Mouse (Mus musculus) liver, postnatal 0 days (tissue): ENCODE data around the gene Sertad4. TPM values are rescaled to one million over a fixed set of nuclear protein-coding genes. Genes with fewer than 3 reads are reported as not detected.

ENCODE experiments used
- ATAC-seq: fragments of 200-750 bp; cut with Nextera tagmentation; 2 replicates; pipeline ENCODE4 v1.8.0; 2017; ENCODE audit warnings: mild to moderate bottlenecking, moderate library complexity
- DNase-seq: peaks from one replicate; pipeline ENCODE4 v3.0.0-alpha.2; 2016
- H3K27ac ChIP-seq: fragments of 300-500 bp; sonication (generic); 2 replicates; pipeline ENCODE4 v1.5.1; 2014; ENCODE audit warnings: antibody characterized with exemption, moderate library complexity, mild to moderate bottlenecking, low read depth
- H3K27me3 ChIP-seq: fragments of 300-500 bp; sonication (generic); 2 replicates; pipeline ENCODE4 v1.6.1; 2014; ENCODE audit warnings: low read length, control low read depth, mixed read lengths; ENCODE audit not compliant: insufficient read depth
- H3K36me3 ChIP-seq: fragments of 300-500 bp; sonication (generic); replicated peaks from 2 replicates; pipeline ENCODE4 v1.6.1; 2014; ENCODE audit warnings: mild to moderate bottlenecking, control low read depth, low read length, moderate library complexity, mixed read lengths; ENCODE audit not compliant: insufficient read depth
- H3K4me1 ChIP-seq: fragments of 300-500 bp; sonication (generic); 2 replicates; pipeline ENCODE4 v1.6.1; 2014; ENCODE audit warnings: antibody characterized with exemption, mild to moderate bottlenecking, control low read depth; ENCODE audit not compliant: insufficient read depth
- H3K4me2 ChIP-seq: fragments of 300-500 bp; sonication (generic); 2 replicates; pipeline ENCODE4 v1.6.1; 2014; ENCODE audit warnings: low read depth, mild to moderate bottlenecking, low read length, moderate library complexity, mixed read lengths
- H3K4me3 ChIP-seq: fragments of 300-500 bp; sonication (generic); 2 replicates; pipeline ENCODE4 v1.5.1; 2014; ENCODE audit warnings: low read depth, low read length
- H3K9ac ChIP-seq: fragments of 300-500 bp; sonication (generic); replicated peaks from 2 replicates; pipeline ENCODE4 v1.6.1; 2014; ENCODE audit warnings: mild to moderate bottlenecking, moderate library complexity
- H3K9me3 ChIP-seq: fragments of 300-500 bp; sonication (generic); 2 replicates; pipeline ENCODE4 v1.6.1; 2016; ENCODE audit warnings: mild to moderate bottlenecking, control low read depth, low read length, mixed read lengths
- CTCF ChIP-seq: sonication (generic); IDR thresholded peaks from 2 replicates; pipeline ENCODE4 v1.5.1; 2016; ENCODE audit warnings: antibody characterized with exemption, low read depth
- EP300 ChIP-seq: IDR thresholded peaks from 2 replicates; pipeline ENCODE4 v1.6.1; 2016; ENCODE audit warnings: antibody characterized with exemption, low read depth, mild to moderate bottlenecking
- WGBS: fragments of 180-500 bp; shearing (Covaris S2); extraction: QIAGEN DNeasy Blood & Tissue Kit; methylation state at CpG from one replicate; pipeline ENCODE4 v1.1.7; 2014; ENCODE audit not compliant: insufficient replicate concordance; 5-methylcytosine and 5-hydroxymethylcytosine counted together
- polyA plus RNA-seq: library from polyadenylated mRNA; unstranded; fragments of >200 nt; fragmentation: Nextera tagmentation; extraction: Ambion mirVana; gene quantifications from 2 replicates; pipeline ENCODE4 v1.2.1, GENCODE M21; 2015

Sertad4 gene
- polyA plus RNA-seq, 1 experiment from 2014 or later = 0.28 TPM

GRCm38 (mm10) chr1:192797011-192797274 lies 58.6 kb downstream of the Sertad4 start:
- no peak overlapping the region for H3K27ac ChIP-seq
- peaks cover 2% of the 10 kb centered on the region; the same call in 1 of the 2 replicates for H3K4me1 ChIP-seq
- no peak overlapping the region for H3K4me2 ChIP-seq
- no peak for ATAC-seq
- 51% methylated on average over 3 of the region's 3 CpGs for WGBS
- H3K36me3 ChIP-seq = no peaks in the 10 kb centered on the region
- DNase-seq = no peak
- no peak overlapping the region for H3K9ac ChIP-seq
- H3K9me3 ChIP-seq = no peaks in the 10 kb centered on the region; the same call in 1 of the 2 replicates
- H3K4me3 ChIP-seq = no peak overlapping the region
- TF ChIP-seq EP300 = no peak
- TF ChIP-seq CTCF = no peak
- H3K27me3 ChIP-seq = no peaks in the 10 kb centered on the region

GRCm38 (mm10) chr1:192796201-192797010 lies 59.1 kb downstream of the Sertad4 start:
- WGBS = 41% methylated on average over 10 of the region's 21 CpGs
- Histone ChIP-seq H3K9me3 (no peaks in the 10 kb centered on the region; the same call in 1 of the 2 replicates), H3K4me2 (no peak overlapping the region), H3K36me3 (no peaks in the 10 kb centered on the region), H3K9ac (no peak overlapping the region), H3K4me1 (peaks cover 2% of the 10 kb centered on the region; the same call in 1 of the 2 replicates), H3K27ac (no peak overlapping the region), H3K27me3 (no peaks in the 10 kb centered on the region), H3K4me3 (no peak overlapping the region)
- TF ChIP-seq CTCF (no peak), EP300 (no peak)
- DNase-seq (no peak), ATAC-seq (no peak)

- H3K27me3 ChIP-seq = no peaks in the 10 kb centered on the region
- H3K27ac ChIP-seq = no peak overlapping the region
- H3K4me2 ChIP-seq = no peak overlapping the region
- 65% methylated on average over 8 of the region's 9 CpGs for WGBS
- H3K9me3 ChIP-seq = no peaks in the 10 kb centered on the region; the same call in 1 of the 2 replicates
- H3K4me3 ChIP-seq = no peak overlapping the region
- ATAC-seq (peak; percentile 82), DNase-seq (peak; percentile 69)
- peaks cover 2% of the 10 kb centered on the region; the same call in 1 of the 2 replicates for H3K4me1 ChIP-seq
- no peaks in the 10 kb centered on the region for H3K36me3 ChIP-seq
- H3K9ac ChIP-seq = no peak overlapping the region
- TF ChIP-seq CTCF (no peak), EP300 (no peak)
These were observed 60.4 kb downstream of the Sertad4 start for GRCm38 (mm10) chr1:192794957-192795745.

Other genes with a start within 250 kb of the Sertad4 start
- 0.76 and 1.1 TPM in 2 replicates for gene Hhat, start 84.5 kb downstream of the Sertad4 start, polyA plus RNA-seq
- gene Syt14, start 180.0 kb upstream of the Sertad4 start, polyA plus RNA-seq = 1.6 and 1.8 TPM in 2 replicates